Mouse (Mus musculus) MEL (cell line): ENCODE results near the gene Diras2. TPM values are rescaled to one million over a fixed set of nuclear protein-coding genes. Genes with fewer than 3 reads are reported as not detected.
A peak's percentile ranks its signal among the peaks of the same experiment; 100 is the strongest.

Source experiments
- DNase-seq: peaks from one replicate; pipeline ENCODE4 v3.0.0; 2011; ENCODE audit warnings: low read depth, low spot score
- H3K27ac ChIP-seq: 2 replicates; pipeline ENCODE4 v1.5.1; 2012; ENCODE audit warnings: low read depth, mild to moderate bottlenecking, control low read depth, low read length, moderate library complexity; ENCODE audit not compliant: control insufficient read depth
- H3K27me3 ChIP-seq, 2 experiments: fragments of 150-350 bp in 1 of 2; sonication (generic) in 1 of 2; 2 replicates each; pipeline ENCODE4 v1.6.1; 2012; ENCODE audit warnings: low read length in 2 of 2, mild to moderate bottlenecking in 2 of 2, improper control_type of control experiment in 1 of 2, moderate library complexity in 1 of 2; ENCODE audit not compliant: insufficient read depth in 2 of 2, control insufficient read depth in 1 of 2
- H3K36me3 ChIP-seq, 2 experiments: 2 replicates each; pipeline ENCODE4 v1.6.1; 2012 to 2014; ENCODE audit warnings: low read length in 2 of 2, improper control_type of control experiment in 1 of 2, inconsistent platforms in 1 of 2, mild to moderate bottlenecking in 1 of 2; ENCODE audit not compliant: insufficient read depth in 2 of 2, control insufficient read depth in 1 of 2
- H3K4me1 ChIP-seq, 2 experiments: fragments of 150-350 bp in 1 of 2; sonication (generic) in 1 of 2; 2 replicates each; pipeline ENCODE4 v1.6.1; 2012; ENCODE audit warnings: low read length in 2 of 2, improper control_type of control experiment in 1 of 2, mild to moderate bottlenecking in 1 of 2; ENCODE audit not compliant: insufficient read depth in 2 of 2, control insufficient read depth in 1 of 2
- H3K4me3 ChIP-seq, 2 experiments: fragments of 150-350 bp in 1 of 2; sonication (generic) in 1 of 2; 2 replicates each; pipeline ENCODE4 v1.5.1; 2012; ENCODE audit warnings: low read depth in 2 of 2, low read length in 2 of 2, mild to moderate bottlenecking in 2 of 2, moderate library complexity in 2 of 2, control low read depth in 1 of 2, improper control_type of control experiment in 1 of 2; ENCODE audit not compliant: control insufficient read depth in 1 of 2, insufficient read depth in 1 of 2
- H3K79me2 ChIP-seq: 2 replicates; pipeline ENCODE4 v1.6.1; 2012; ENCODE audit warnings: mild to moderate bottlenecking, low read length, moderate library complexity; ENCODE audit not compliant: control insufficient read depth, poor library complexity, insufficient read depth
- H3K9ac ChIP-seq: 2 replicates; pipeline ENCODE4 v1.6.1; 2012; ENCODE audit warnings: low read depth, mild to moderate bottlenecking, control low read depth, low read length, moderate library complexity; ENCODE audit not compliant: control insufficient read depth, poor library complexity, severe bottlenecking
- H3K9me3 ChIP-seq: fragments of 150-350 bp; sonication (generic); replicated peaks from 2 replicates; pipeline ENCODE4 v1.6.1; 2012; ENCODE audit warnings: mild to moderate bottlenecking, low read length, improper control_type of control experiment, moderate library complexity; ENCODE audit not compliant: insufficient read depth
- BHLHE40 ChIP-seq: IDR thresholded peaks from 2 replicates; pipeline ENCODE4 v1.6.1; 2012; ENCODE audit warnings: low read depth, mild to moderate bottlenecking, inconsistent platforms, low read length, improper control_type of control experiment, borderline replicate concordance
- CTCF ChIP-seq, 3 experiments: IDR thresholded peaks in 2 of 3; conservative IDR thresholded peaks in 1 of 3; 2 replicates each; pipeline ENCODE4 v1.5.1; 2011 to 2012; ENCODE audit warnings: low read length in 3 of 3, low read depth in 2 of 3, mild to moderate bottlenecking in 2 of 3, improper control_type of control experiment in 1 of 3, inconsistent platforms in 1 of 3, mixed read lengths in 1 of 3, moderate library complexity in 1 of 3; ENCODE audit not compliant: control insufficient read depth in 1 of 3, insufficient read depth in 1 of 3, poor library complexity in 1 of 3, severe bottlenecking in 1 of 3
- E2F4 ChIP-seq: IDR thresholded peaks from 2 replicates; pipeline ENCODE4 v1.6.1; 2011; ENCODE audit warnings: low read depth, low read length, improper control_type of control experiment, borderline replicate concordance
- GATA1 ChIP-seq: IDR thresholded peaks from 2 replicates; pipeline ENCODE4 v1.6.1; 2011; ENCODE audit warnings: low read depth, low read length, improper control_type of control experiment
- JUND ChIP-seq: IDR thresholded peaks from 2 replicates; pipeline ENCODE4 v1.6.1; 2011; ENCODE audit warnings: low read depth, mild to moderate bottlenecking, improper control_type of control experiment, low read length
- MAX ChIP-seq: IDR thresholded peaks from 2 replicates; pipeline ENCODE4 v1.6.1; 2011; ENCODE audit warnings: low read length, improper control_type of control experiment
- MAZ ChIP-seq: IDR thresholded peaks from 2 replicates; pipeline ENCODE4 v1.6.1; 2012; ENCODE audit warnings: low read depth, mild to moderate bottlenecking, inconsistent platforms, low read length, improper control_type of control experiment
- MEF2A ChIP-seq: IDR thresholded peaks from 2 replicates; pipeline ENCODE4 v1.6.1; 2014; ENCODE audit warnings: low read depth, mild to moderate bottlenecking, inconsistent platforms, low read length, improper control_type of control experiment; ENCODE audit not compliant: poor library complexity, insufficient replicate concordance, severe bottlenecking; ENCODE audit errors: extremely low read depth
- MXI1 ChIP-seq: IDR thresholded peaks from 2 replicates; pipeline ENCODE4 v1.6.1; 2011; ENCODE audit warnings: mild to moderate bottlenecking, low read depth, low read length, improper control_type of control experiment
- MYB ChIP-seq: IDR thresholded peaks from 2 replicates; pipeline ENCODE4 v1.6.1; 2011; ENCODE audit warnings: mild to moderate bottlenecking, low read depth, low read length, improper control_type of control experiment
- MYC ChIP-seq: IDR thresholded peaks from 2 replicates; pipeline ENCODE4 v1.6.1; 2011; ENCODE audit warnings: low read depth, mild to moderate bottlenecking, low read length, improper control_type of control experiment, moderate library complexity
- NELFE ChIP-seq: IDR thresholded peaks from 2 replicates; pipeline ENCODE4 v1.6.1; 2011; ENCODE audit warnings: low read depth, low read length, improper control_type of control experiment
- NRF1 ChIP-seq: IDR thresholded peaks from 2 replicates; pipeline ENCODE4 v1.6.1; 2014; ENCODE audit warnings: low read depth, mild to moderate bottlenecking, inconsistent platforms, low read length, improper control_type of control experiment, moderate library complexity; ENCODE audit not compliant: poor library complexity, insufficient read depth, severe bottlenecking
- POLR2A ChIP-seq, 2 experiments: IDR thresholded peaks; 2 replicates each; pipeline ENCODE4 v1.6.1; 2011 to 2012; ENCODE audit warnings: low read length in 2 of 2, mild to moderate bottlenecking in 2 of 2, control low read depth in 1 of 2, improper control_type of control experiment in 1 of 2, low read depth in 1 of 2, moderate library complexity in 1 of 2; ENCODE audit not compliant: control insufficient read depth in 1 of 2, insufficient read depth in 1 of 2, poor library complexity in 1 of 2
- POLR2AphosphoS2 ChIP-seq: IDR thresholded peaks from 2 replicates; pipeline ENCODE4 v1.6.1; 2011; ENCODE audit warnings: low read length, improper control_type of control experiment
- RAD21 ChIP-seq: IDR thresholded peaks from 2 replicates; pipeline ENCODE4 v1.6.1; 2011; ENCODE audit warnings: mild to moderate bottlenecking, low read depth, low read length, improper control_type of control experiment
- SIN3A ChIP-seq: IDR thresholded peaks from 2 replicates; pipeline ENCODE4 v1.6.1; 2012; ENCODE audit warnings: low read length, improper control_type of control experiment, inconsistent platforms
- SMC3 ChIP-seq: IDR thresholded peaks from 2 replicates; pipeline ENCODE4 v1.6.1; 2011; ENCODE audit warnings: low read depth, low read length, improper control_type of control experiment
- TAL1 ChIP-seq: IDR thresholded peaks from 2 replicates; pipeline ENCODE4 v1.6.1; 2012; ENCODE audit warnings: mild to moderate bottlenecking, inconsistent platforms, low read length, moderate library complexity, mixed read lengths
- TCF12 ChIP-seq: IDR thresholded peaks from 2 replicates; pipeline ENCODE4 v1.6.1; 2014; ENCODE audit warnings: low read depth, mild to moderate bottlenecking, inconsistent platforms, low read length, improper control_type of control experiment, moderate library complexity
- UBTF ChIP-seq: IDR thresholded peaks from 2 replicates; pipeline ENCODE4 v1.6.1; 2012; ENCODE audit warnings: low read depth, mild to moderate bottlenecking, inconsistent platforms, low read length, improper control_type of control experiment, moderate library complexity, borderline replicate concordance; ENCODE audit not compliant: insufficient read depth
- USF1 ChIP-seq: IDR thresholded peaks from 2 replicates; pipeline ENCODE4 v1.6.1; 2014; ENCODE audit warnings: low read depth, mild to moderate bottlenecking, inconsistent platforms, low read length, improper control_type of control experiment, moderate library complexity
- ZC3H11A ChIP-seq: IDR thresholded peaks from 2 replicates; pipeline ENCODE4 v1.6.1; 2012; ENCODE audit warnings: low read depth, mild to moderate bottlenecking, inconsistent platforms, low read length, improper control_type of control experiment
- ZMIZ1 ChIP-seq: IDR thresholded peaks from 2 replicates; pipeline ENCODE4 v1.6.1; 2012; ENCODE audit warnings: low read depth, mild to moderate bottlenecking, inconsistent platforms, low read length, improper control_type of control experiment, moderate library complexity
- ZNF384 ChIP-seq: IDR thresholded peaks from 2 replicates; pipeline ENCODE4 v1.6.1; 2012; ENCODE audit warnings: low read depth, mild to moderate bottlenecking, inconsistent platforms, low read length, improper control_type of control experiment
- polyA plus RNA-seq, 2 experiments: library from polyadenylated mRNA; stranded (reverse) in 1 of 2; unstranded in 1 of 2; fragments of >175 nt in 1 of 2; fragments of >200 nt in 1 of 2; gene quantifications; 2 replicates each; pipeline versions ENCODE4 v1.2.1 to v1.2.4; 2012; ENCODE audit warnings: low replicate concordance in 2 of 2, low read depth in 1 of 2; ENCODE audit not compliant: insufficient read length in 2 of 2, insufficient read depth in 1 of 2, missing spikeins in 1 of 2
- total RNA-seq: library from RNA; depleted of rRNA; stranded (reverse); fragments of 300-350 nt; gene quantifications from 2 replicates; pipeline ENCODE4 v1.2.3, GENCODE M21; 2012

Gene Diras2
- total and polyA plus RNA-seq, 3 experiments: not detected

- Histone ChIP-seq H3K27ac (no peak overlapping the region), H3K4me1 (no peaks in the 10 kb centered on the region), H3K27me3 (no peaks in the 10 kb centered on the region), H3K79me2 (no peaks in the 10 kb centered on the region), H3K9me3 (no peaks in the 10 kb centered on the region), H3K9ac (no peak overlapping the region), H3K36me3 (no peaks in the 10 kb centered on the region), H3K4me3 (no peak overlapping the region)
- no peak for DNase-seq
- no peak for TF ChIP-seq E2F4
Observed at GRCm38 (mm10) chr13:52539461-52539860, 8.4 kb upstream of the Diras2 start.

GRCm38 (mm10) chr13:52538588-52539116 lies 7.6 kb upstream of the Diras2 start:
- peak; percentile 15 for DNase-seq
- Histone ChIP-seq H3K27ac (no peak overlapping the region), H3K79me2 (no peaks in the 10 kb centered on the region), H3K36me3 (no peaks in the 10 kb centered on the region), H3K4me1 (no peaks in the 10 kb centered on the region), H3K4me3 (no peak overlapping the region), H3K9ac (no peak overlapping the region), H3K27me3 (no peaks in the 10 kb centered on the region), H3K9me3 (no peaks in the 10 kb centered on the region)
- TF ChIP-seq RAD21: peak; percentile 15
- no peak for TF ChIP-seq SIN3A
- no peak for TF ChIP-seq POLR2AphosphoS2
- peak; percentile 42 to 56 (median 52) for TF ChIP-seq CTCF (IDR thresholded peaks at IDR 0.05 in 2 of 3, conservative IDR thresholded peaks at IDR 0.05 in 1 of 3; ENCODE audit: control insufficient read depth in 1 of 3, insufficient read depth in 1 of 3, low read depth in 2 of 3, low read length in 3 of 3, poor library complexity in 1 of 3, severe bottlenecking in 1 of 3)
- TF ChIP-seq UBTF: no peak
- TF ChIP-seq BHLHE40: no peak
- TF ChIP-seq NRF1: no peak
- no peak for TF ChIP-seq ZNF384
- TF ChIP-seq JUND: no peak
- TF ChIP-seq ZC3H11A: no peak
- peak; percentile 50 for TF ChIP-seq SMC3

- DNase-seq: no peak
- no peaks in the 10 kb centered on the region for H3K27me3 ChIP-seq
- H3K9ac ChIP-seq: no peak overlapping the region
- no peaks in the 10 kb centered on the region for H3K36me3 ChIP-seq
- no peak overlapping the region for H3K4me3 ChIP-seq
- TF ChIP-seq MYB (no peak), TCF12 (no peak), GATA1 (no peak), MEF2A (no peak), USF1 (no peak), UBTF (no peak), SIN3A (no peak), MAX (no peak), MXI1 (no peak), ZMIZ1 (no peak), POLR2A (IDR thresholded peaks at IDR 0.05; ENCODE audit: control insufficient read depth in 1 of 2, insufficient read depth in 1 of 2, low read depth in 1 of 2, low read length in 2 of 2, poor library complexity in 1 of 2) (no peak), NELFE (no peak), CTCF (IDR thresholded peaks at IDR 0.05 in 2 of 3, conservative IDR thresholded peaks at IDR 0.05 in 1 of 3; ENCODE audit: control insufficient read depth in 1 of 3, insufficient read depth in 1 of 3, low read depth in 2 of 3, low read length in 3 of 3, poor library complexity in 1 of 3, severe bottlenecking in 1 of 3) (no peak), MYC (no peak), MAZ (no peak), TAL1 (no peak)
- TF ChIP-seq, all 39 proteins: peak for 0
- Histone ChIP-seq H3K79me2 (no peaks in the 10 kb centered on the region), H3K9me3 (no peaks in the 10 kb centered on the region), H3K27ac (no peak overlapping the region), H3K4me1 (no peaks in the 10 kb centered on the region)
Observed at GRCm38 (mm10) chr13:52537754-52538587, 6.9 kb upstream of the Diras2 start.
